Mouse (Mus musculus) gastrocnemius, adult 18-20 months (tissue): ENCODE data around the gene Cflar. TPM values are rescaled to one million over a fixed set of nuclear protein-coding genes. Genes with fewer than 3 reads are reported as not detected.
"Not testable (repeated sequence)": the region's sequence is repeated elsewhere in the genome, so short reads cannot be mapped to it uniquely, and the experiment has no call there.

ENCODE experiments used
- DNase-seq: peaks from one replicate; pipeline ENCODE4 v3.0.0; 2021; ENCODE audit warnings: low spot score
- total RNA-seq, 2 experiments: library from RNA; stranded (reverse); gene quantifications; 2 replicates each; pipeline ENCODE4 v1.2.3; 2021

Gene Cflar
- total RNA-seq, 2 experiments from 2014 or later, result 36.3 to 46.3 TPM

- DNase-seq, result no peak
These were observed 62.6 kb downstream of the Cflar start for GRCm38 (mm10) chr1:58773905-58774304.

- DNase-seq, result no peak
These were observed 64.1 kb downstream of the Cflar start for GRCm38 (mm10) chr1:58775361-58775760.

GRCm38 (mm10) chr1:58777583-58777982 lies 66.3 kb downstream of the Cflar start:
- DNase-seq, result no peak

GRCm38 (mm10) chr1:58778226-58778625 lies 66.9 kb downstream of the Cflar start:
- no peak for DNase-seq

- DNase-seq, result no peak
These were observed 75.0 kb downstream of the Cflar start for GRCm38 (mm10) chr1:58786276-58786675.

GRCm38 (mm10) chr1:58788410-58788809 lies 77.1 kb downstream of the Cflar start:
- no peak for DNase-seq

- DNase-seq, result no peak
These were observed 83.4 kb downstream of the Cflar start for GRCm38 (mm10) chr1:58794705-58795104.

- DNase-seq, result peak; percentile 32
These were observed 84.2 kb downstream of the Cflar start, which contains the start of gene Casp8 for GRCm38 (mm10) chr1:58795291-58796058. Gene Casp8 (plus strand): TSS chr1:58795374.

- DNase-seq, result no peak
These were observed 84.7 kb downstream of the Cflar start for GRCm38 (mm10) chr1:58796059-58796363.

- no peak for DNase-seq
These were observed 85.5 kb downstream of the Cflar start for GRCm38 (mm10) chr1:58796853-58797252.

GRCm38 (mm10) chr1:58797370-58797769 lies 86.1 kb downstream of the Cflar start:
- DNase-seq, result no peak

GRCm38 (mm10) chr1:58798911-58799310 lies 87.6 kb downstream of the Cflar start:
- DNase-seq, result no peak

- DNase-seq, result not testable (repeated sequence)
These were observed 89.3 kb downstream of the Cflar start for GRCm38 (mm10) chr1:58800644-58801043.

GRCm38 (mm10) chr1:58801558-58802285 lies 90.4 kb downstream of the Cflar start:
- no peak for DNase-seq

GRCm38 (mm10) chr1:58802322-58803273 lies 91.3 kb downstream of the Cflar start:
- DNase-seq, result peak; percentile 34

- no peak for DNase-seq
These were observed 92.2 kb downstream of the Cflar start for GRCm38 (mm10) chr1:58803531-58803930.

GRCm38 (mm10) chr1:58806651-58807050 lies 95.3 kb downstream of the Cflar start:
- DNase-seq, result no peak
